Mouse (Mus musculus): ENCODE results near the gene Cbfa2t3. TPM values are rescaled to one million over a fixed set of nuclear protein-coding genes. Genes with fewer than 3 reads are reported as not detected.

The Cbfa2t3 gene
- polyA plus RNA-seq, 1 experiment from 2014 or later: 8.9 TPM

GRCm38 (mm10) chr8:122626896-122627295 is 72.0 kb downstream of the Cbfa2t3 start:
- Histone ChIP-seq H3K27me3 (ENCODE audit: control insufficient read depth, insufficient read depth, low read length) (no peaks in the 10 kb centered on the region), H3K4me2 (replicated peaks; ENCODE audit: low read depth, low read length) (no peak overlapping the region), H3K36me3 (ENCODE audit: control insufficient read depth, insufficient read depth, low read length) (no peaks in the 10 kb centered on the region), H3K4me3 (ENCODE audit: low read depth, low read length) (no peak overlapping the region), H3K9me3 (ENCODE audit: control insufficient read depth, low read length) (no peaks in the 10 kb centered on the region), H3K4me1 (replicated peaks; ENCODE audit: control insufficient read depth, insufficient read depth, low read length) (0 out of 2 replicates have a peak, but pooled peaks cover 2% of the 10 kb centered on the region), H3K9ac (ENCODE audit: low read depth, low read length) (no peak overlapping the region), H3K27ac (ENCODE audit: low read depth, low read length) (no peak overlapping the region)
- WGBS: 79% methylated on average over 2 of the region's 2 CpGs
- no peak for ATAC-seq (ENCODE audit: low FRiP score)
- DNase-seq (ENCODE audit: low spot score): no peak

GRCm38 (mm10) chr8:122625811-122626210 is 73.1 kb downstream of the Cbfa2t3 start:
- Histone ChIP-seq H3K9me3 (ENCODE audit: control insufficient read depth, low read length) (no peaks in the 10 kb centered on the region), H3K27ac (ENCODE audit: low read depth, low read length) (no peak overlapping the region), H3K36me3 (ENCODE audit: control insufficient read depth, insufficient read depth, low read length) (no peaks in the 10 kb centered on the region), H3K4me3 (ENCODE audit: low read depth, low read length) (no peak overlapping the region), H3K4me1 (replicated peaks; ENCODE audit: control insufficient read depth, insufficient read depth, low read length) (0 out of 2 replicates have a peak, but pooled peaks cover 2% of the 10 kb centered on the region), H3K4me2 (replicated peaks; ENCODE audit: low read depth, low read length) (no peak overlapping the region), H3K9ac (ENCODE audit: low read depth, low read length) (no peak overlapping the region), H3K27me3 (ENCODE audit: control insufficient read depth, insufficient read depth, low read length) (no peaks in the 10 kb centered on the region)
- DNase-seq (ENCODE audit: low spot score): no peak
- ATAC-seq (ENCODE audit: low FRiP score): no peak
- 84% methylated on average over 9 of the region's 9 CpGs for WGBS

- no peak for DNase-seq (ENCODE audit: low spot score)
- 69% methylated on average over 5 of the region's 5 CpGs for WGBS
- Histone ChIP-seq H3K9ac (ENCODE audit: low read depth, low read length) (no peak overlapping the region), H3K27ac (ENCODE audit: low read depth, low read length) (no peak overlapping the region), H3K4me2 (replicated peaks; ENCODE audit: low read depth, low read length) (no peak overlapping the region), H3K4me1 (replicated peaks; ENCODE audit: control insufficient read depth, insufficient read depth, low read length) (no peaks in the 10 kb centered on the region), H3K36me3 (ENCODE audit: control insufficient read depth, insufficient read depth, low read length) (no peaks in the 10 kb centered on the region), H3K27me3 (ENCODE audit: control insufficient read depth, insufficient read depth, low read length) (no peaks in the 10 kb centered on the region), H3K9me3 (ENCODE audit: control insufficient read depth, low read length) (no peaks in the 10 kb centered on the region), H3K4me3 (ENCODE audit: low read depth, low read length) (no peak overlapping the region)
- ATAC-seq (ENCODE audit: low FRiP score): no peak
Observed at GRCm38 (mm10) chr8:122624653-122625052, 74.3 kb downstream of the Cbfa2t3 start.

- WGBS: 91% methylated on average over 17 of the region's 17 CpGs
- Histone ChIP-seq H3K36me3 (ENCODE audit: control insufficient read depth, insufficient read depth, low read length) (no peaks in the 10 kb centered on the region), H3K9me3 (ENCODE audit: control insufficient read depth, low read length) (no peaks in the 10 kb centered on the region), H3K4me1 (replicated peaks; ENCODE audit: control insufficient read depth, insufficient read depth, low read length) (no peaks in the 10 kb centered on the region), H3K9ac (ENCODE audit: low read depth, low read length) (no peak overlapping the region), H3K27ac (ENCODE audit: low read depth, low read length) (no peak overlapping the region), H3K4me3 (ENCODE audit: low read depth, low read length) (no peak overlapping the region), H3K4me2 (replicated peaks; ENCODE audit: low read depth, low read length) (no peak overlapping the region), H3K27me3 (ENCODE audit: control insufficient read depth, insufficient read depth, low read length) (no peaks in the 10 kb centered on the region)
- DNase-seq (ENCODE audit: low spot score) (no peak), ATAC-seq (ENCODE audit: low FRiP score) (no peak)
Observed at GRCm38 (mm10) chr8:122623844-122624642, 74.9 kb downstream of the Cbfa2t3 start.

- Histone ChIP-seq H3K4me2 (replicated peaks; ENCODE audit: low read depth, low read length) (no peak within 1 kb of the TSS), H3K27me3 (ENCODE audit: control insufficient read depth, insufficient read depth, low read length) (no peaks in the 10 kb centered on the region), H3K27ac (ENCODE audit: low read depth, low read length) (no peak within 1 kb of the TSS), H3K9ac (ENCODE audit: low read depth, low read length) (no peak within 1 kb of the TSS), H3K36me3 (ENCODE audit: control insufficient read depth, insufficient read depth, low read length) (no peaks in the 10 kb centered on the region), H3K4me1 (replicated peaks; ENCODE audit: control insufficient read depth, insufficient read depth, low read length) (no peaks in the 10 kb centered on the region), H3K9me3 (ENCODE audit: control insufficient read depth, low read length) (no peaks in the 10 kb centered on the region), H3K4me3 (ENCODE audit: low read depth, low read length) (no peak within 1 kb of the TSS)
- no peak for DNase-seq (ENCODE audit: low spot score)
- whole genome bisulfite sequencing: 69% methylated on average over 6 of the region's 6 CpGs
- ATAC-seq (ENCODE audit: low FRiP score): no peak
Observed at GRCm38 (mm10) chr8:122622727-122623126, 76.2 kb downstream of the Cbfa2t3 start, which contains the start of gene Pabpn1l. Pabpn1l (minus strand) TSS chr8:122622739.

- H3K4me2 ChIP-seq (replicated peaks; ENCODE audit: low read depth, low read length): no peak overlapping the region
- no peaks in the 10 kb centered on the region for H3K36me3 ChIP-seq (ENCODE audit: control insufficient read depth, insufficient read depth, low read length)
- no peaks in the 10 kb centered on the region for H3K4me1 ChIP-seq (replicated peaks; ENCODE audit: control insufficient read depth, insufficient read depth, low read length)
- H3K4me3 ChIP-seq (ENCODE audit: low read depth, low read length): no peak overlapping the region
- no peak overlapping the region for H3K9ac ChIP-seq (ENCODE audit: low read depth, low read length)
- no peaks in the 10 kb centered on the region for H3K9me3 ChIP-seq (ENCODE audit: control insufficient read depth, low read length)
- 42% methylated on average over 5 of the region's 5 CpGs for WGBS
- no peaks in the 10 kb centered on the region for H3K27me3 ChIP-seq (ENCODE audit: control insufficient read depth, insufficient read depth, low read length)
- no peak for ATAC-seq (ENCODE audit: low FRiP score)
- no peak overlapping the region for H3K27ac ChIP-seq (ENCODE audit: low read depth, low read length)
- no peak for DNase-seq (ENCODE audit: low spot score)
Observed at GRCm38 (mm10) chr8:122620446-122620845, 78.5 kb downstream of the Cbfa2t3 start.

GRCm38 (mm10) chr8:122618660-122619378 is 80.1 kb downstream of the Cbfa2t3 start:
- no peaks in the 10 kb centered on the region for H3K36me3 ChIP-seq (ENCODE audit: control insufficient read depth, insufficient read depth, low read length)
- H3K9me3 ChIP-seq (ENCODE audit: control insufficient read depth, low read length): no peaks in the 10 kb centered on the region
- ATAC-seq (ENCODE audit: low FRiP score): no peak
- no peak overlapping the region for H3K4me2 ChIP-seq (replicated peaks; ENCODE audit: low read depth, low read length)
- H3K4me1 ChIP-seq (replicated peaks; ENCODE audit: control insufficient read depth, insufficient read depth, low read length): no peaks in the 10 kb centered on the region
- no peak for DNase-seq (ENCODE audit: low spot score)
- H3K27ac ChIP-seq (ENCODE audit: low read depth, low read length): no peak overlapping the region
- 78% methylated on average over 6 of the region's 6 CpGs for WGBS
- H3K4me3 ChIP-seq (ENCODE audit: low read depth, low read length): no peak overlapping the region
- H3K9ac ChIP-seq (ENCODE audit: low read depth, low read length): no peak overlapping the region
- no peaks in the 10 kb centered on the region for H3K27me3 ChIP-seq (ENCODE audit: control insufficient read depth, insufficient read depth, low read length)

- Histone ChIP-seq H3K9ac (ENCODE audit: low read depth, low read length) (no peak overlapping the region), H3K9me3 (ENCODE audit: control insufficient read depth, low read length) (no peaks in the 10 kb centered on the region), H3K4me1 (replicated peaks; ENCODE audit: control insufficient read depth, insufficient read depth, low read length) (no peaks in the 10 kb centered on the region), H3K4me2 (replicated peaks; ENCODE audit: low read depth, low read length) (no peak overlapping the region), H3K4me3 (ENCODE audit: low read depth, low read length) (no peak overlapping the region), H3K27ac (ENCODE audit: low read depth, low read length) (no peak overlapping the region), H3K36me3 (ENCODE audit: control insufficient read depth, insufficient read depth, low read length) (no peaks in the 10 kb centered on the region), H3K27me3 (ENCODE audit: control insufficient read depth, insufficient read depth, low read length) (no peaks in the 10 kb centered on the region)
- DNase-seq (ENCODE audit: low spot score): peak; percentile 91
- ATAC-seq (ENCODE audit: low FRiP score): 0 out of 2 replicates have a peak, but pooled peaks have one; percentile 27
- WGBS: 38% methylated on average over 5 of the region's 7 CpGs
Observed at GRCm38 (mm10) chr8:122617947-122618546, 80.9 kb downstream of the Cbfa2t3 start.
